Mouse (Mus musculus): ENCODE results near the gene Scg3. TPM values are rescaled to one million over a fixed set of nuclear protein-coding genes. Genes with fewer than 3 reads are reported as not detected.
A peak's percentile ranks its signal among the peaks of the same experiment; 100 is the strongest.
"Not testable (repeated sequence)": the region's sequence is repeated elsewhere in the genome, so short reads cannot be mapped to it uniquely, and the experiment has no call there.

Gene Scg3
- polyA plus RNA-seq, 1 experiment from 2014 or later: 8.5 TPM

DNA sequence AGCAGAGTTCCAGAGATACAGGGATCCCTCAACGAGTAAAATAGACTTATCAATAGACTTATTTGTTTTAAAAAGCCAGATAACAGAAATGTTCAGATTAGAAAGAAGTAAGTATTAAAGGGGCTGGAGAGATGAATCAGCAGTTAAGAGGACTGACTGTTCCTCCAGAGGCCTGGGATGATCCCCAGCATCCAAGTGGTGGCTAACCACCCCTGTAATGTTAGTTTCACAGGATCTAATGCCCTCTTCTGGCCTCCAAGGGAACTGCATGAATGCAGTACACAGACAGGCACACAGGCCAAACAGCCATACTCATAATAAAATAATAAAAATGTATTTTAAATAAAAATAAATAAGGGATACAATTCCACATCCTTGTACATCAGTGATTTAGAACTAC, 51.0 kb downstream of the Scg3 start:
- no peak for ATAC-seq
- no peaks in the 10 kb centered on the region for H3K27me3 ChIP-seq (replicated peaks; ENCODE audit: control insufficient read depth, insufficient read depth, low read length)
- WGBS: 47% methylated on average over 1 of the region's 1 CpGs

GRCm38 (mm10) chr9:75632111-75632510, 51.7 kb downstream of the Scg3 start:
- no peaks in the 10 kb centered on the region for H3K27me3 ChIP-seq (replicated peaks; ENCODE audit: control insufficient read depth, insufficient read depth, low read length)
- no peaks in the 10 kb centered on the region; the same call in 1 of the 2 replicates for H3K36me3 ChIP-seq (ENCODE audit: control insufficient read depth, insufficient read depth, low read length)
- H3K4me2 ChIP-seq (ENCODE audit: low read depth, low read length): no peak overlapping the region
- H3K9ac ChIP-seq (ENCODE audit: low read depth, low read length): no peak overlapping the region
- 56% methylated on average over 10 of the region's 10 CpGs for WGBS
- no peak overlapping the region for H3K4me3 ChIP-seq (ENCODE audit: low read length)
- no peaks in the 10 kb centered on the region for H3K9me3 ChIP-seq (ENCODE audit: control insufficient read depth, low read length)
- 0 out of 2 replicates have a peak, but pooled peaks cover 5% of the 10 kb centered on the region for H3K4me1 ChIP-seq (ENCODE audit: control insufficient read depth, insufficient read depth, low read length)
- ATAC-seq: no peak
- no peak overlapping the region for H3K27ac ChIP-seq (ENCODE audit: low read length)

More for the DNA sequence above, 51.0 kb downstream of the Scg3 start:
- H3K4me1 ChIP-seq (ENCODE audit: control insufficient read depth, insufficient read depth, low read length): 0 out of 2 replicates have a peak, but pooled peaks cover 5% of the 10 kb centered on the region
- no peaks in the 10 kb centered on the region for H3K9me3 ChIP-seq (ENCODE audit: control insufficient read depth, low read length)
- no peak overlapping the region for H3K4me3 ChIP-seq (ENCODE audit: low read length)
- H3K36me3 ChIP-seq (ENCODE audit: control insufficient read depth, insufficient read depth, low read length): no peaks in the 10 kb centered on the region; the same call in 1 of the 2 replicates
- no peak overlapping the region for H3K9ac ChIP-seq (ENCODE audit: low read depth, low read length)
- H3K4me2 ChIP-seq (ENCODE audit: low read depth, low read length): no peak overlapping the region
- no peak overlapping the region for H3K27ac ChIP-seq (ENCODE audit: low read length)

DNA sequence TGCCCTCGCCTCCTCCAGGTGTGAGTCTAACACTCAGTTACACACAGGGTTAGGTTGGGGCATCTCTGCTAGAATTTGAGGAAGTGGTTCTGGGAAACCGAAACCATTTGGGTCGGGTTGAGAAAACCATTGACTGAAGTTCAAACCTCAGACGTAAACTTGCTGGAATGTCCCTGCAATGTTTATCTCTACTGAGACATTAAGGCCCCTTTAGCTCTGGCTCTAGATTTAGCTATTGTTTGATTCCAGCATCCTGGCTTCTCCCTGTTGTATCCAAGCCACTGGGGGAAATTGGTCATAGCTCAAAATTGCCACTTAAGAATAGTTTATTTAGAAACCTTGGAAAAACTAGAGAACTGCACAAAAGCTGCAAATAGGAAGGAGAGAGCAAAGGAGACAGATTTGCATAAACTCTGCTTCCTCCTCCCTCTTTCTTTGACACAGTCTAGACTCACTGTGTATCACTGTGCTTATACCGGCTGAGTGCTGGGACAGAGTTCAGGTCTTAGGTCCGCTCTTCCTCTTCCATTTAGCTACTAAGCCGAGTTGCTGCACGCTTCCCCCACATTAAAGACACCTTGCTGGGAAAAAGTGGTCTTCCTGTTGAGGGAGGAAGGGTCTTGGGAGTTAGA, 52.9 kb downstream of the Scg3 start:
- H3K4me1 ChIP-seq (ENCODE audit: control insufficient read depth, insufficient read depth, low read length): 0 out of 2 replicates have a peak, but pooled peaks cover 5% of the 10 kb centered on the region
- ATAC-seq: no peak
- WGBS: 67% methylated on average over 8 of the region's 8 CpGs
- H3K27me3 ChIP-seq (replicated peaks; ENCODE audit: control insufficient read depth, insufficient read depth, low read length): no peaks in the 10 kb centered on the region
- H3K9me3 ChIP-seq (ENCODE audit: control insufficient read depth, low read length): no peaks in the 10 kb centered on the region
- H3K36me3 ChIP-seq (ENCODE audit: control insufficient read depth, insufficient read depth, low read length): no peaks in the 10 kb centered on the region
- no peak overlapping the region for H3K4me2 ChIP-seq (ENCODE audit: low read depth, low read length)
- H3K4me3 ChIP-seq (ENCODE audit: low read length): no peak overlapping the region
- no peak overlapping the region for H3K9ac ChIP-seq (ENCODE audit: low read depth, low read length)
- H3K27ac ChIP-seq (ENCODE audit: low read length): no peak overlapping the region

DNA sequence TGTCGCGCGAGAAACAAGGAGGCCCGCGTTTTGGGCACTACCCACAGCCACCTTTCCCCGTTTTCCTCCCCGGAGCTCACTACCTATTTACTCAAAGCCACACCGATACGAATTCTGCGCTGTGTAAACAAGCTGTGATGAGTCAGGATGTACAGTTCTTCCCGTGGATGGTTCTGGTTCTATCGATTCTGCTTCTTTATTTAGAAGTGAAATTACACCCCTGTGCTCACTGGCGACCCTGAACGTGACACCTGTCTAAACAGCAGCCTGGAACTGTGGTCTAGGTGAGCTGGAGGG, 57.6 kb downstream of the Scg3 start:
- Histone ChIP-seq H3K4me2 (ENCODE audit: low read depth, low read length) (peak overlapping the region; percentile 91), H3K4me1 (ENCODE audit: control insufficient read depth, insufficient read depth, low read length) (0 out of 2 replicates have a peak, but pooled peaks cover 2% of the 10 kb centered on the region), H3K4me3 (ENCODE audit: low read length) (peak overlapping the region; percentile 74), H3K9me3 (ENCODE audit: control insufficient read depth, low read length) (no peaks in the 10 kb centered on the region), H3K27ac (ENCODE audit: low read length) (peak overlapping the region; percentile 68), H3K27me3 (replicated peaks; ENCODE audit: control insufficient read depth, insufficient read depth, low read length) (no peaks in the 10 kb centered on the region), H3K36me3 (ENCODE audit: control insufficient read depth, insufficient read depth, low read length) (no peaks in the 10 kb centered on the region), H3K9ac (ENCODE audit: low read depth, low read length) (peak overlapping the region; percentile 87)
- WGBS: 2% methylated on average over 14 of the region's 14 CpGs
- no peak for ATAC-seq

- Histone ChIP-seq H3K4me1 (ENCODE audit: control insufficient read depth, insufficient read depth, low read length) (no peaks in the 10 kb centered on the region), H3K4me3 (ENCODE audit: low read length) (peak within 1 kb of the TSS; percentile 74), H3K27me3 (replicated peaks; ENCODE audit: control insufficient read depth, insufficient read depth, low read length) (no peaks in the 10 kb centered on the region), H3K4me2 (ENCODE audit: low read depth, low read length) (peak within 1 kb of the TSS; percentile 91), H3K36me3 (ENCODE audit: control insufficient read depth, insufficient read depth, low read length) (no peaks in the 10 kb centered on the region), H3K9ac (ENCODE audit: low read depth, low read length) (peak within 1 kb of the TSS; percentile 87), H3K27ac (ENCODE audit: low read length) (peak within 1 kb of the TSS; percentile 68), H3K9me3 (ENCODE audit: control insufficient read depth, low read length) (no peaks in the 10 kb centered on the region)
- ATAC-seq: peak; percentile 95
- WGBS: under 1% methylated on average over 86 of the region's 94 CpGs
Measured at GRCm38 (mm10) chr9:75625556-75626307, 58.1 kb downstream of the Scg3 start, which contains the start of gene Lysmd2. Lysmd2 (plus strand) TSS chr9:75625741.

GRCm38 (mm10) chr9:75624983-75625555, 58.8 kb downstream of the Scg3 start:
- Histone ChIP-seq H3K9ac (ENCODE audit: low read depth, low read length) (peak overlapping the region; percentile 87), H3K27me3 (replicated peaks; ENCODE audit: control insufficient read depth, insufficient read depth, low read length) (no peaks in the 10 kb centered on the region), H3K36me3 (ENCODE audit: control insufficient read depth, insufficient read depth, low read length) (no peaks in the 10 kb centered on the region), H3K4me3 (ENCODE audit: low read length) (peak overlapping the region; percentile 74), H3K27ac (ENCODE audit: low read length) (peak overlapping the region; percentile 68), H3K4me1 (ENCODE audit: control insufficient read depth, insufficient read depth, low read length) (no peaks in the 10 kb centered on the region), H3K9me3 (ENCODE audit: control insufficient read depth, low read length) (peaks cover 3% of the 10 kb centered on the region; the same call in 1 of the 2 replicates), H3K4me2 (ENCODE audit: low read depth, low read length) (peak overlapping the region; percentile 91)
- peak; percentile 21 for ATAC-seq
- 18% methylated on average over 18 of the region's 18 CpGs for WGBS

GRCm38 (mm10) chr9:75621428-75621827, 62.4 kb downstream of the Scg3 start:
- no peak for ATAC-seq
- Histone ChIP-seq H3K36me3 (ENCODE audit: control insufficient read depth, insufficient read depth, low read length) (no peaks in the 10 kb centered on the region), H3K27ac (ENCODE audit: low read length) (no peak overlapping the region), H3K4me1 (ENCODE audit: control insufficient read depth, insufficient read depth, low read length) (no peaks in the 10 kb centered on the region), H3K4me3 (ENCODE audit: low read length) (no peak overlapping the region), H3K4me2 (ENCODE audit: low read depth, low read length) (no peak overlapping the region), H3K27me3 (replicated peaks; ENCODE audit: control insufficient read depth, insufficient read depth, low read length) (no peaks in the 10 kb centered on the region), H3K9me3 (ENCODE audit: control insufficient read depth, low read length) (peaks cover 3% of the 10 kb centered on the region; the same call in 1 of the 2 replicates), H3K9ac (ENCODE audit: low read depth, low read length) (no peak overlapping the region)
- WGBS: 64% methylated on average over 3 of the region's 3 CpGs

GRCm38 (mm10) chr9:75619761-75620160, 64.1 kb downstream of the Scg3 start:
- not testable (repeated sequence) for H3K9me3 ChIP-seq (ENCODE audit: control insufficient read depth, low read length); H3K9ac ChIP-seq (ENCODE audit: low read depth, low read length); H3K4me1 ChIP-seq (ENCODE audit: control insufficient read depth, insufficient read depth, low read length); H3K36me3 ChIP-seq (ENCODE audit: control insufficient read depth, insufficient read depth, low read length); ATAC-seq; H3K27ac ChIP-seq (ENCODE audit: low read length); H3K4me2 ChIP-seq (ENCODE audit: low read depth, low read length); H3K27me3 ChIP-seq (replicated peaks; ENCODE audit: control insufficient read depth, insufficient read depth, low read length); H3K4me3 ChIP-seq (ENCODE audit: low read length)
- WGBS: 88% methylated on average over 2 of the region's 2 CpGs

DNA sequence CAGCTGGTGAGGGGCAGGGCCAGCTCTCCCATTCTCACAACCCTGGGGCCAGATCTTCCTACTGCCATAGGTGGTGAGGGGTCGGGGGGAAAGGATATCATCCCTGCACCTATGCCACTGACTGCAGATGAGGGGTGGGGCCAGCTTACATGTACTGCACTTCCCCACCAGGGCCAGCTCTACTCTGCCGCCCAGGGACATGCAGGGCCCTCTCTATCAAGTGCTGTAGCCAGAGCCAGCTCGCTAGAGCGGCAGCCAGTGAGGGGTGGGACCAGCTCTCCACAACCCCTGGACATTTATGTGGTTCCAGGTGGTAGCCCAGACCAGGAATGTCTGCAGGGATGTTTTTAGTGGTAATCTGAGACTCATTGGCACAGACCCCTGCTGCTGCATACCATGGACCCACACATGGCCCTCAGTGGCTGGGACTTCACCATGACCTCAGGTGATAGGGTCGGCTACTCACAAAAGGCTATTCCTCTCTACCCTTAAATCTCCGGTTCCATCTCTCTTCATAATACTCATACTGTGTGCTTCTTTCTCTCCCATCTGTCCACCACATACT, 64.9 kb downstream of the Scg3 start:
- H3K4me2 ChIP-seq (ENCODE audit: low read depth, low read length): no peak overlapping the region
- H3K9ac ChIP-seq (ENCODE audit: low read depth, low read length): no peak overlapping the region
- no peak overlapping the region for H3K4me3 ChIP-seq (ENCODE audit: low read length)
- ATAC-seq: no peak
- H3K27me3 ChIP-seq (replicated peaks; ENCODE audit: control insufficient read depth, insufficient read depth, low read length): no peaks in the 10 kb centered on the region
- H3K27ac ChIP-seq (ENCODE audit: low read length): no peak overlapping the region
- no peaks in the 10 kb centered on the region for H3K4me1 ChIP-seq (ENCODE audit: control insufficient read depth, insufficient read depth, low read length)
- H3K9me3 ChIP-seq (ENCODE audit: control insufficient read depth, low read length): peaks cover 3% of the 10 kb centered on the region; the same call in 1 of the 2 replicates
- whole genome bisulfite sequencing: 90% methylated on average over 6 of the region's 6 CpGs
- H3K36me3 ChIP-seq (ENCODE audit: control insufficient read depth, insufficient read depth, low read length): no peaks in the 10 kb centered on the region

Measured in intestine, embryonic 16.5 days (tissue).